Mouse (Mus musculus) left cerebral cortex, adult 9 months (tissue): Measurements from ENCODE around the gene Zic4.

Source experiments
- DNase-seq, 2 experiments: peaks; one replicate each; pipeline ENCODE4 v3.0.0; 2022; ENCODE audit warnings: low spot score in 2 of 2

The Zic4 gene

DNA sequence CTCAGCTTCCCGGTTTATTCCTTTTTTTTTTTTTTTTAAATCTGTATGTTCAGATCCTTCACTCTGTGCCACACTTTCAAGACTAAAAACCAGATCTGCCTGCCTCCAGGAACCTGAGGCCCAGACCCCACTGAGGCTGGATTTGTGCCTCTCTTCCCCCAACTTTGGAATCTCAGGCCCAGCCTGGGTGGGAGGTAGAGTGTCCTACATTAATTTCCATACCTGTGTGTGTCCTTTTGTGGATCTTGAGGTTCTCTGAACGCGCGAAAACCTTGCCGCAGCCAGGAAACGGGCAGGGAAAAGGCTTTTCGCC is 1.6 kb downstream of the Zic4 start:
- DNase-seq = no peak

DNA sequence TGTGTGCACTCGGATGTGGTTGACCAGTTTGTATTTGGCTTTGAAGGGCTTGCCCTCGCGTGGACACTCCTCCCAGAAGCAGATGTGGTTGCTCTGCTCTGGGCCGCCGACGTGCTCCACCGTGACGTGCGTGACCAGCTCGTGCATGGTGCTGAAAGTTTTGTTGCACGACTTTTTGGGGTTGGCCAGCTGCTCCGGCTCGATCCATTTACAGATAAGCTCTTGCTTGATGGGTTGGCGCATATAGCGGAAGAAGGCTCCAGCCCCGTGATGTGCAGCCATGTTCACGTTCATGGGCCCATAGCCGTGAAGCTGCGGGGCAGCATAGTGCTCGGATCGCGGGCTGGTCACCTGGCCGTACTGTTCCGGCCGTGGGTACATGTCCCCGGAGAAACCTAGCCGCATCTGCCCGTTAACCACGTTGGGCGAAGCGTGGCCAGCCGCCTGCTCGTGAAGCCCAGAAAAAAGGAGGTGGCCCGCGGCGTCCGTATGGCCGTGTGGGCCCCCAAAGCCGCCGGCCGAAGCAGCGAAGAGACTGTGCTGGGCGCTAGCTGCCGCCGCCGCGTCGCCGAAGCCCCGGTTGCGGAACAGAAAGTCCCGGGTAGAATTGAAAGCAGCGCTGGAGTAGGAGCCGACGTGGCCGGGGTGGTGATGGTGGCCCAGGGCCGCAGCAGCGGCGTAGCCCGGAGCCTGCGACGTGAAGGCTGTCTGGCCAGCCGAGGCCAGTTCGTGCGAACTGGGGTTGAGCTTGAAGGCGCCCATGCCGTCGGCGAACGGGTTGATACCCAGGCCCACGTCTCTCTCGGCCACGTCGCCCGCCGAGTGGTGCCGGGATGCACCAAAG is 2.1 kb downstream of the Zic4 start:
- no peak for DNase-seq

DNA sequence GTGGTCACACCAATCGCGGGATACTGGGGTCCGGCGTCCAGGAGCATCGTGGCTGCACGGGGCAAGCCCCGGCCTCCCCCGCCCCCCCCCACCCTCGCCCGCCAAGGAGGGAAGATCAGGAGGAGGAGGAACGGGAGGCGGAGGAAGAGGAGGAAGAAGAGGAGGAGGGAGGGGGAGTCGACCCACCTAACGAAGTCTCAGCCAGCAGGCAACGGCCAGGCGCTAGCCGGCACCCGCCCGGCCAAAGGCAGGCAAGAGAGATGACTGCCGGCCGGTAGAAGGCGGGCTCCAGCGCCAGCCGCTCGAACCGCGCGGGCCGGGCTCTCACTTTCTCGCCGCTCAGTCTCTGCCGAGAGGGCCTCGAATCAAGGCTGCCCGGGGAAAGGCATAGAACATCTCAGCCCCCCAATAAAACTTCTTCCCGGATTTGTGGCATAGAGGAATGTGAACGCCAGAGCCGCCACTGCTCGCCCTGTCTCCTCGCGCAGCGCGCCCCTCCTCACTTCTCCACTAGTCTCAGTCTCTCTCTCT is 2.8 kb downstream of the Zic4 start:
- DNase-seq = no peak

DNA sequence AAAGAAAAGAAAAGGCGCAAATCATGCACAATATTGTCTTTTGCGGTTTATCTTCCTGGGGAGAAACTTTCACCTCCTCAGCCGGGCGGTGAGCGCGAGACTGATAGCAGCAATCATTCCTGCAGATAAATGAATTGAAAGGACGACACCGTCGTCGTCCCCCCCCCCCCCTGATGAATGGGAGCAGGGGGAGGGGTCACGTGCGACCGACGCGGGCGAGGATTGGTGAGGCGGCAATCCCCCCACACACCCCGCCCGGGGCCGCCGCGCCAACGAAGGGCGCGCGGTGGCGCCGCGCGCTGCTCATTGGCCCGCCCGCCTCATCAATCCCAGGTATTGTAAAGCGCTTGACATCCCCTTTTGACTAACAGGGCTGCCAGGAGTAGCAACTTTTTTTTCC is 3.5 kb downstream of the Zic4 start, which contains the start of gene Zic1:
Zic1 (minus strand) TSS at position 147 of the 400 bp plus-strand sequence.
- no peak for DNase-seq

DNA sequence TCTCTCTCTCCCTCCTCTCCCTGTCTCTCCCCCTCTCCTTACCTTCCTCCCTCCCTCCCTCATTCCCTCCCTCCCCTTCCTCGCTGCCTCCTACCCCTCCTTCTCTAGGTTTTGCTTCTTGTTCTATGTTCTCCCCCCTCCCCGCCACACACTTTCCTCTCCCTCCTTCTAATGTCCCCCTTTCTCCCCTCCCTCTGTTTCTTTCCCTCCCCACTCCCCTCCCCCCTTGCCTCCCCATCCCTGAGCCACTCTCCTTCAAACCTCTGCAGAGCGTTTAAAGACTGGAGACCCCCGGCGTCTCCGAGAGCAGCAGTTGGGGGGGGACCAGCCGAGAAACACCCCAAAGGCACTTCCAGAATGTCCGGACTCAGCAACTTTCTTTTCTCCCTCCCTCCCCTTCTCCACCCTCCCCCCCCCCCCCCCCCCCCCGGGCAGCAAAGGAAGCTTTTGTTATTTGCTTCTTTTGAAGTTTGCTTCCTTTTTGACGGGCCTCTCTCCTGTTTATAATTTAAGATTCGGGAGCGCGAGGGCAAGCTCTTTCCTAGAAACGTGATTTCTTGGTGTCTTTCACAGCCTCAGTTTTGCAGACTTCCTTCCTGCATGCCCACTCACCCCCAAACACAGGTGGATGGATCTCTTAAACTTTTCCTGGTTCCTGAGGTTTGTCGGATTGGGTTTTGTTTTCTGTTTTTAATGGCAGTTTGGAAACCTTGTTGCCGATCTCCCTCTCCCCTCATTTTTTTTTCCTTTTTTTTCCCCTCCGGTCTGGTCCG is 4.2 kb downstream of the Zic4 start:
- no peak for DNase-seq

DNA sequence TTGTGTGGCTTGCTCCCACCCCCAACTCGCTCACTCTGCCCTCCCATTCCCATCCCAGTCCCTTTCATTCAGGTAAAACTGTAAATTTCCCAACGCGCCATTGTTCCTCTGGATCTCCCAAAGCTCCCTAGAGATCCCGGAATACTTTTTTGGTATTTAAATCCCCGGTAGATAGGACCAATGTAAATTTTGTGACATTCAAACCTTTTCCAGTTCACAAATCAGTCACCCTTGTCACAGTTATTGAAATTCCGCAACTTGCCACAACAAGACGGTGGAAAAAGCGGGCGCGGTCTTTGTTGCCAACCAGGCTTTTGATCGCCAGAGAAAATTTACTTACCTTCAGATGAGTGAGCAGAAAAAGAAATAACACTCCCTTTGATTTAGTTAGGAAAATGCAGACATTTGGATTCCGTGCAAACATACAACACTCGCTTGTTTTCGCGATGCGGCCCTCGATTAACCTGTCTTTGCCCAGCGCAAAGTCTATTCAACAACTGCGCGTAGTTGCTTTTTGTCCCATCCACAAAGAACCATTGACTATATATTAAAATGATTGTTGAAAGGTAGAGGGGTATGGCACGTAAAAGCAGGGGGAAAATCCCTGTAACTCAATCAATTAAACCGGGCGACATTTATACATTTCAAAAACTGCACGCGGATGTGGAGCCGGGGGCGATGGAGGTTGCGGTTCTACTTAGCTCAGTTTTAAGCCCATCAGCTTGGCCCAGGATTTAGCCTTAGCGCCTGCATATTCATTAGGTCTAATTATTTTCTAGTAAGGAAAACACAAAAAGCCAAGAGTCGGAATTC is 5.0 kb downstream of the Zic4 start:
- DNase-seq = no peak

DNA sequence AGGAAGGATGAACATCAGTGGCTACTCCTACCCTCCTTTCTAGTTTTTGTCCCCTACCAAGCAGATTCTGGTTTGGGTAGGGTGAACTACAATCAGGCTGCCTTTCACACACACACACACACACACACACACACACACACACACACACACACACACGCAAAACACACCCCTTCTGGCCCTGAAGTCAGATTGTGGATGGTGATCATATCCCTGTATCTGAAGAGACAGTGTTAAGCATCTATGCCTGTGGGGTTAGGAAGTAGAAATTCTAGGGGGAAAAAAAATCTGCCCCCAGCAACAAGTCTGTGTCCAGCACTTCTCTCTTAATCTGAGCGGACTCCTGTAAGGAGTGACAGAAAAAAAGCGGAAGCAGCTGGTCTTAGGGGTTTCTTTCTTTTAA is 5.9 kb downstream of the Zic4 start:
- no peak for DNase-seq

DNA sequence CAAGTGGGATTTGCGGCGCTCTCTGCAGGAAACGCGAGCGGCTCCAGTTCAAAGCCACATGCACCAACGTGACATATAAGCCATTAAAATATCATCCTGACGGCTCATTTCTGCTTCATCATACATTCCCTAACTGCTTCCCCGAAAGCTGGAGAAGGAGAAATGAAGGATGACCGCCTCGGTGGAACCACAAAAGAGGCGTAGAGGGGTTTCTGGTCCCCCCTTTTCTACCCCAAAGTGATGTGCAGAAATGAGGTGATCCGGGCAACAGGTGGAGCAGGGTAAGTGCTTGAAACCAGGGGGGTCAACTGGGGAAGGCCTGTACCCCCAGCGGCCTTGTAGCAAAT is 6.7 kb downstream of the Zic4 start:
- no peak for DNase-seq

DNA sequence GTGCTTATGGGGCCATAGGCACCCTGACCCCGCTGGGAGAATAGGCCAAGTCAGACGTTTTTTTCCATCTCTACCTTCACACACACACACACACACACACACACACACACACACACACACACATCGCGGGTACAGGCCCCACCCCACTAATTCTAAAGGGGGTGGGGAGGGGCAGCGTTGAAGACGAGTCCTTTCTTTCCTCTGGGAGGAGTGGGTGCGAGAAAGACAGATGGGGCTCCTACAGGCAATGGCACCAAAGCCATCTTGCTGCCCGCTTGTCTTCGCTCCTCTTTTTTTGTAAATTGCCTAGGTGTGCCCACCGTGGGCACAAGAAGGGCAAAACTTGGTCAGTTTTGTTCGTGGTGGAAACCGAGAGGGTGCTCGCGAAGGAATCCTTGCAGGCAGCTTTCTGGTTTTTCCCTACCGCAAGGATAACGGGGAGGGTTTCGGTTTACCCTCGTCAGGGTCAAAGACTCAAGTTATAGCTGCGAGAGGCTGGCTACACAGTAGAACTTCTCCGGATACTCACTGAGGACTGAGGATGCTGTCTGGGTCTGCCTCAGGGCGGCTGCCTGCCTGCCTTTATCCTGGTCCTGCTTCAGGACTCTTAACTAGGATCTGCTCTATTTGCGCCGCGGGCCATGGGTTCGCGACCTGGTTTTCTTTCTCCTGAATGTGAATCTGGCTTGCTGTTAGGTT is 7.2 kb downstream of the Zic4 start:
- DNase-seq = no peak

DNA sequence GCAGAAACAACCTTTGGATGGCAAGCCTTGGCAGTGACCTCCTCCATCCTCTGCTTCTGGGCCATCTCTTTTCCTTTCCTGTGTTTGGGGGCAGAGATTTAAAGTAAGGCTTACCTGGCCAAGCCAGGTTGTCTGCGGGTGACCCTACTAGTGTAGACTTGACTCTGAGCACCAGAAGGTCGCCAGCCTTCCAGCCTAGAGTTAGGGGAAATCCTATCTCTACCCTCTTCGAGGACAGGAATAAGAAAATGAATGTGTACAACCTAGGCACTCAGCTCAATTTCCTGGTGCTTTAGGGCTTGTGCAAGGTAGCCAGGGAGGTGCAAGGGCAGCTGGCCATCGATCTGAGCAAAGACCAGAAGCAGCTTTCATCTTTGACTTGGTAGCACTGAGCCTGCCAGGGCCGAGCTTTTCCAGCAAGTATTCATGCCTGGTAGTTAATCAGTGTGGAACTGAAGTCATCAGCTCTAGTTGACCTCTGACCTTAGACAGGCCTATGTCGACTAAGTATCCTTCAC is 8.0 kb downstream of the Zic4 start:
- DNase-seq = no peak

DNA sequence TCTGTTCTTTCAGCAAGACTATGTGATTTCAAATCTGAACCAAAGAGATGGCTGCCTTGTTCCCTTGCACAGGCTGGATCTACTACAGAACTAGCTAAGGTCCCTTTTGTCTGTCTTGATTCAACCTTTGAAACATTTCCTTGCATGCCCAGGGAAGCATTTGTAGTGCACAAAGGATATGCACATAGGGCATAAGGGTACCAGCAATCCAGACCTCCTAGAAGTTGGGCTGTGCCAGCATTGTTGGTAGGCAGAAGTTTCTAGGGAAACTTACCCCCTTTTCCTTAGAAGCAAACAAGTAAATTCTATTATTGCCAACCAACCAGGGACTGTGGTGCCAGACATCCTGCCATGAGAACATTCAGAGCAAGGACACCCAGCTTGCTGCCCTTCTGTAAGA is 8.8 kb downstream of the Zic4 start:
- DNase-seq = no peak

DNA sequence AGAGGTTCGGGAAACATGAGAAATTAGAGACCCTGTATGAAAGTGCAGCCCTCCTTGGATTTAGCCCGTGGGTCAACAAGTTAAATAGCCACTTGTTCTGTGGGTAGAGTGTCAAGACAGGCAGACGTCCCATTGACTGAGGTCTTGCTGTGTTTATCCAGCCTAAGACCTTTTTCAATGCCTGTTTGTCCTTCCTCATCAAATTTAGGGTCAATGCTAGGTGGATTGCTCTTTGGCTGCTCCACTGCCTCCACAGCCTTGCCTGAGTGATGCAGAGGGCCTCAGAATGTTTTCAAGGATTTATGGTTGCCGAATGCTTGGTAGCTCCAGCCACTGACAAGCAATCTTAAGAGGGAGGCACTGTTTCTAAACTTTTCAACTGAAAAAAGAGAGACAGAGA is 9.4 kb downstream of the Zic4 start:
- no peak for DNase-seq

DNA sequence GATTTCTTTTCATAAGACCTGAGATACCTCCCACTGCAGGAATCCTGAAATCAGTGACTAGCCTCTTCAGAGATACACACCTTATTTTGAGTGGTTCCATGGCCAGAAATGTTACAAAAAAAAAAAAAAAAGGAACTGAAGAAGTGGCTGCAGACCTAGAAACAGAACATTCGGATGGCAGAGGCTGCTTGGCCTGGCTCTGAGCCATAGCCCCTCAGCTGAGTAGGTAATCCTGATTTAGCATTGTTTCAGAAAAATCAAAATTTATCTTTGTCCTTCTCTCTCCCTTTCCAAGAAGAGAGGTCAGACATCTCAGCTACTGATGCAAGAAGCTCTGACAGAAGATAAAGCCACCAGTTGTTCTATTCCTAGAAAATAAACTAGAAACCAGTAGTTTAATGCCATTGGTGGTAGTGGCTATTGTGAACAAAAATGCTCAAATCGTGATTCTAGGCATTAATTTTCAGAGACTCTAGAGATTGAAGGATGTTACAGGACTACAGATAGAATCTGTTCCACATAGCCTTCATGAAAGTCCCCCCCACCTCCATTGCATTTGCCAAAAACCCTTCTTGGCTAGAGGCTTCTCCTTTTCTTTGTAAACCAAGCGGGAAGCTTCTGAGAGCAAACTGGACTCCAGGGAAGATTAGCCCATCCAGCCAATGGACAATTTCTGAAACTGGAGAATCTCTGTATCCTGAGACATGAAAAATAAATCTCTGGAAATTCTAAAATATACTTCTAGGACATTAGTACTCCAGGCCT is 11.8 kb downstream of the Zic4 start:
- DNase-seq = no peak

DNA sequence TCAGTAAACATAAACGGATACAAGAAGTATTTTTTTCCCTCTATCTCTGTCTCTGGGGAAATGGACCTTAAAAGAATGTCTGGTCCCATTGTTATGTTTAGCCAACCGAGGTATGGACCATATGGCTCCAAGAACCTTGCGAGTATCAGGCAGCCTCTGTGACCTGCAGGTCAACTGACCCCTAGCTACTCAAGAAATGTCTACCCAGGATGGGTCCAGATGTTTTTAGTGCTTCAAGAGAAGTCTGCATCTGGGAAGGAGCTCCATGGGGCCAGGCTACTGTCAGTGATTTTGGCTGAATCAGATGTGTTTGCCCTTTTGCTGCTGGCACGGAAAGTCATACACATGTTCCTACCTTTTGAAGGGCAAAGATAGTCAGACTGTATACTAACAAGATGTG is 12.5 kb downstream of the Zic4 start:
- no peak for DNase-seq

DNA sequence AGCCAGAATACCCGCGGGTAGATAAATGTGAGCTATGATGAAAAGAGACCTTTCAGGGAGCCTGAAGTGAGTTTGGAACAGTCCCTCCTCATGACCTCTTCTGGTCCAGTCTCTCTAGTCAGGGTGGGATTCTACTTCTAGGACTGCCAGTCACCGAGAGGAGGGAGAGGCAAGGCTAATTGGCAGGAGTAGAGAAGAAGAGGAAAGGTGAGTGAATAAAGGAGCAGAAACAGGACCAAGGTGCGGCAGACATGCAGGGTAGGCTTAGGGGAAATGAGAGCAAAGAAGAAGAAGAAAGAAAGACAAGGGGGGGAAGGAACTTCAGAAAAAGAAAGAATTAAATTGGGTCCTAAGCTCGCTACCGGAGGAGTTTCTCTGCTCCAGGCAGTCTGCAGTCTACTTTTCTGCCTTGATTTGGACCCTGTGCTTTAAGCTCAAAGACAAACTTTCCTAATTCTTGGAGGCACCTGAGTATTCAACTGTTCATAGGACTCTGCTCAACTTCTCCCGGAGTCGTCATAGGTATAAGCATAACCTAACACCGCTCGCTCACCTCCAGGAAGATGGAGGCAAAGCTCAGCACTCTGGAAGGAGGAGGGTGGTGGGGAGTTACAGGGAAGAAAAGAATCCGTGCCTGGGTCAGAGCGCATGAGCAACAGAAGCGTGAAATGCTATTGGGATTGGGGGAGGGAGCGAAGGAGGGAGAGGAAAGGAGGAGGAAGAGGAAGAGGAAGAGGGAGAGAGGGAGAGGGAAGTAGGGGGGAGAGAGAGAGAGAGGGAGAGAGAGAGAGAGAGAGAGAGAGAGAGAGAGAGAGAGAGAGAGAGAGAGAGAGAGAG is 15.0 kb downstream of the Zic4 start:
- DNase-seq = no peak

DNA sequence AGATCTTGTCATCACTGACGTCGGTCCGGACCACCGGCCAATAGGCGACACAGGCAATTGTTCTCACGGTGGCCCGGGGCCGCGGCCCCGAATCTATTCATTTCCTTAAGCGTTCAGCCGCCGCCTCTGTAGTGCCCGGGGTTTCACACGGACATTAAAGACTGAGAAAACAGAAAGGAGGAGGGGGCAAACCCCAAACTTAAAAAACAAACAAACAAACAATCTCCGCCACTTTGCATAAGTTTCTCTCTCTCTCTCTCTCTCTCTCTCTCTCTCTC is 15.6 kb downstream of the Zic4 start:
- DNase-seq = no peak

DNA sequence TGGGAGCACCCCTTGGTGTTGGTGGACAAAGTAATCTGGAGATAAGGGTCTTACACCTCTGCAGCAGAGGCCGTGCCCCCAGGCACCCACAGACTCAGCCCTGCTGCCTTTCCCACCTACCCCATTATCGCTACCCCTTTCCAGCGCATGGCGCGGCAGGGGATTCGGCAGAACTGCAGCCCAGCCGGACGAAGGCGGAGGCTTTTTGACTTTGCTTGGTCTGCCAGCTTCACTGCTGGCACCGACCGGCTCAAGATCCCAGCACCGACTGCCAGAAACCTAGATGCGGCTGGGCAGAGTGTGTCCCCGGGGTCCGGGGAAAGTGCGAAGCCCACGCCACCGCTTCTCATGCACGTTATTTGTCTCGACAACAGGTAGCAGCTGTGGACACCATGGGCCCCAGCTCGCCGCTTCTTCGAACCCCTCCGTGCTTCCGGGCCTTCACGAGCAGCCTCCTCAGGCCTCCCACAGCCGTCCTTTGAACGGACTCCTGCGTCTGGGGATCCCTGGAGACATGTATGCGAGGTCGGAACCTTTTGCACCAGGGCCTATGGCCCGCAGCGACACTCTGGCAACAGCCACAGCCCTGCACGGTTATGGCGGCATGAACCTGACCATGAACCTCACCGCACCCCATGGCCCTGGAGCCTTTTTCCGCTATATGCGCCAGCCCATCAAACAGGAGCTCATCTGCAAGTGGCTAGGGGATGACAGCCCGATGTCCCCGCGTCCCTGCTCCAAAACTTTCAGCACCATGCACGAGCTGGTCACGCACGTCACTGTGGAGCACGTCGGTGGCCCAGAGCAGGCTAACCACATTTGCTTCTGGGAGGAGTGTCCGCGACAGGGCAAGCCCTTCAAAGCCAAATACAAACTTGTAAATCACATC is 16.4 kb downstream of the Zic4 start:
- no peak for DNase-seq

DNA sequence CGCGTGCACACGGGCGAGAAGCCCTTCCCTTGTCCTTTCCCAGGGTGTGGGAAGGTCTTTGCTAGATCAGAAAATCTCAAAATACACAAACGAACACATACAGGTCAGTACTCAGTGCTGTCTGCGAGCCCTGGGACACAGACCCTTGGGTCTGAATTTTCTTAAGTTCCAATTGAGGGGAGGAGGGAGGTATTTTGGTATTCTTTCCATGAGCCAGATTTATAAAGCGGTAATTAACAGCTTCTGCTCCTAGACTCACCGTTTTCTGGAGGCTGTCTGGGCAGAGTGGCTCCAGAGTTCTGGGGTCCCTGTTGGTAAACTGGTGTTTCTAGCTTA is 17.1 kb downstream of the Zic4 start:
- DNase-seq = no peak

DNA sequence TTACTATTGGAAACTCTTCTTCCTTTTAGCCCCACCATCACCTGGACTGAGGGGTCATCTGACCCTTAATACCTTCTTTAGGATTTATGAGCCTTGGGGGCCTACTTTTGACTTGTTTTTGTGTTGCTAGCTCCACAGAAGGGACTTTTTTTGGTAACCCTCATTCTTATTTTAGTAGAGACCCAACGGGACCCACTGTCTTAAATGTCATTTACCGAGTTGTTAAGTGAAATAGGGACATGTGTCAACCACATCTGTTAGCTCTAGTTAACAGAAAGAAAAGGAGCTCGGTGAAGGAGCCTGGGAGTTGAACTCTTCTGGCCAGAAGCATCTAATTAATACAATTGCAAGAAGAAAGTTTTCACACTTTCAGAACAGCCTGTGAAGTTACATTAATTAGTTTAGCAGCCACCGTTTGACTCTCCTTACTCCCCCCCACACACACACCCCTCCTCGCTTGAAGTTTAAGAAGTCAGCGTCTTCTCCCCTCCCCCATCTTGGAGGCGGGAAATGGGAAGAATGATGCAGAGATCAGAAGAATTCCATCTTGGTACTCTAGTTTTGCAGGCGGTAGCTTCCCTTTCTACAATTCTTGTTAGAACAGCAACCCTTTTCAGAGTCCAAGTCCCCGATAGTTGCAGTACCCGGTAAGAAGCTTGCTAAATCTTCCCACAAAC is 17.7 kb downstream of the Zic4 start:
- no peak for DNase-seq
